Mouse (Mus musculus) heart, embryonic 13.5 days (tissue): Measurements from ENCODE around the gene Trp63. TPM values are rescaled to one million over a fixed set of nuclear protein-coding genes. Genes with fewer than 3 reads are reported as not detected.
A peak's percentile ranks its signal among the peaks of the same experiment; 100 is the strongest.

Experiments
- ATAC-seq: fragments of 200-750 bp; cut with Nextera tagmentation; 2 replicates; pipeline ENCODE4 v1.8.0; 2017; ENCODE audit warnings: moderate TSS enrichment; ENCODE audit not compliant: insufficient number of reproducible peaks, low FRiP score, low TSS enrichment; ENCODE audit errors: extremely low read depth
- H3K27ac ChIP-seq: fragments of 300-500 bp; sonication (generic); replicated peaks from 2 replicates; pipeline ENCODE4 v1.5.1; 2015; ENCODE audit warnings: moderate library complexity, mild to moderate bottlenecking, inconsistent platforms
- H3K27me3 ChIP-seq: fragments of 300-500 bp; sonication (generic); replicated peaks from 2 replicates; pipeline ENCODE4 v1.6.1; 2015; ENCODE audit warnings: mild to moderate bottlenecking, inconsistent platforms
- H3K36me3 ChIP-seq: fragments of 300-500 bp; sonication (generic); 2 replicates; pipeline ENCODE4 v1.6.1; 2015; ENCODE audit warnings: mild to moderate bottlenecking, inconsistent platforms
- H3K4me1 ChIP-seq: fragments of 300-500 bp; sonication (generic); 2 replicates; pipeline ENCODE4 v1.6.1; 2015; ENCODE audit warnings: inconsistent platforms
- H3K4me2 ChIP-seq: fragments of 300-500 bp; sonication (generic); 2 replicates; pipeline ENCODE4 v1.6.1; 2015; ENCODE audit warnings: inconsistent platforms, mild to moderate bottlenecking, moderate library complexity
- H3K4me3 ChIP-seq: fragments of 300-500 bp; sonication (generic); 2 replicates; pipeline ENCODE4 v1.5.1; 2015; ENCODE audit warnings: moderate library complexity, mild to moderate bottlenecking, inconsistent platforms
- H3K9ac ChIP-seq: fragments of 300-500 bp; sonication (generic); 2 replicates; pipeline ENCODE4 v1.6.1; 2015; ENCODE audit warnings: inconsistent platforms, mild to moderate bottlenecking, moderate library complexity
- H3K9me3 ChIP-seq: fragments of 300-500 bp; sonication (generic); 2 replicates; pipeline ENCODE4 v1.6.1; 2016; ENCODE audit warnings: inconsistent platforms
- WGBS: fragments of 180-500 bp; shearing (Covaris S2); methylation state at CpG from one replicate; pipeline ENCODE4 v1.1.7; 2015; ENCODE audit warnings: mixed read lengths; 5-methylcytosine and 5-hydroxymethylcytosine counted together
- polyA plus RNA-seq: library from polyadenylated mRNA; unstranded; fragments of >200 nt; fragmentation: Nextera tagmentation; extraction: Ambion mirVana; gene quantifications from 2 replicates; pipeline ENCODE4 v1.2.1, GENCODE M21; 2015

The Trp63 gene
- polyA plus RNA-seq, 1 experiment from 2014 or later, result 0.78 TPM

DNA sequence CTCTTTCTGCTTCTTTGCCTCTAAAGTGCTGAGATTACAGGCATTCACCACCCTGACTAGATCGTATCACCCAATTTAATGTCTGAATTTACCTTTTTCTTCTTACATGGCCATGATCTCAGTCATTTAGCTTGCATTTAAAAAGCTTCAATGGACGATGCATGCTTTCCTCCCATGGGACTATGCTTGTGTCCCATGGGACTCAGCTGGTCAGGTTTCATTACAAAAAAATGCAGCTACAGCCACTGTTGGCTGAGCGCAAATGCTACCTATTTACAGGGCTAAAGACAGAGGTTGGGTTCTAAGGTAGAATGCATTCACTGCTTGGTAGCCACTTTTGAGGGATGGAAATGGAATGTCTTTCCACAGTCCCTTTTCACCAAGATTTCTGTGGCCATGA is 32.2 kb downstream of the Trp63 start:
- Histone ChIP-seq H3K4me2 (no peak overlapping the region), H3K9me3 (no peaks in the 10 kb centered on the region), H3K27me3 (no peaks in the 10 kb centered on the region), H3K4me1 (no peaks in the 10 kb centered on the region), H3K36me3 (no peaks in the 10 kb centered on the region), H3K9ac (no peak overlapping the region), H3K4me3 (no peak overlapping the region), H3K27ac (no peak overlapping the region)
- ATAC-seq, result no peak
- 78% methylated on average over 3 of the region's 3 CpGs for WGBS

- H3K27ac ChIP-seq, result no peak overlapping the region
- H3K36me3 ChIP-seq, result no peaks in the 10 kb centered on the region
- H3K4me1 ChIP-seq, result no peaks in the 10 kb centered on the region
- no peak overlapping the region for H3K4me3 ChIP-seq
- no peak overlapping the region for H3K9ac ChIP-seq
- no peak for ATAC-seq
- H3K27me3 ChIP-seq, result no peaks in the 10 kb centered on the region
- whole genome bisulfite sequencing, result 58% methylated on average over 5 of the region's 5 CpGs
- H3K9me3 ChIP-seq, result no peaks in the 10 kb centered on the region
- no peak overlapping the region for H3K4me2 ChIP-seq
Measured at GRCm38 (mm10) chr16:25723131-25723530, 39.6 kb downstream of the Trp63 start.

DNA sequence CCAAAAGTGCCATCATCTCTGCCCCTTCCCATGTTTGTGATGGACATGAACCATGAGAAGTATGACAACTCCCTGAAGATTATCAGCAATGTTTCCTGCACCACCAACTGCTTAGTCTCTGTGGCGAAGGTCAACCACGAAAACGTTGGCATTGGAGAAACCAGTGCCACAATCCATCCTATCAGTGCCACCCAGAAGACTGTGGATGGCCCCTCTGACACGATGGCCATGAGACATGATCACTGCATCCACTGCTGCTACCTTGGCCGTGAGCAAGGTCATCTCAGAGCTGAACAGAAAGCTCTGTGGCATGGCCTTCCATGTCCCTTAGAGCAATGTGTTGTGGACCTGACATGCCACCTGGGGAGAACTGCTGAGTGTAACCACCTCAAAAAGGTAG is 43.4 kb downstream of the Trp63 start:
- H3K4me2 ChIP-seq, result no peak overlapping the region
- no peak overlapping the region for H3K4me3 ChIP-seq
- H3K9me3 ChIP-seq, result no peaks in the 10 kb centered on the region
- no peak overlapping the region for H3K9ac ChIP-seq
- H3K27me3 ChIP-seq, result no peaks in the 10 kb centered on the region
- no peaks in the 10 kb centered on the region for H3K36me3 ChIP-seq
- 77% methylated on average over 5 of the region's 5 CpGs for WGBS
- no peak for ATAC-seq
- H3K4me1 ChIP-seq, result no peaks in the 10 kb centered on the region
- H3K27ac ChIP-seq, result no peak overlapping the region

DNA sequence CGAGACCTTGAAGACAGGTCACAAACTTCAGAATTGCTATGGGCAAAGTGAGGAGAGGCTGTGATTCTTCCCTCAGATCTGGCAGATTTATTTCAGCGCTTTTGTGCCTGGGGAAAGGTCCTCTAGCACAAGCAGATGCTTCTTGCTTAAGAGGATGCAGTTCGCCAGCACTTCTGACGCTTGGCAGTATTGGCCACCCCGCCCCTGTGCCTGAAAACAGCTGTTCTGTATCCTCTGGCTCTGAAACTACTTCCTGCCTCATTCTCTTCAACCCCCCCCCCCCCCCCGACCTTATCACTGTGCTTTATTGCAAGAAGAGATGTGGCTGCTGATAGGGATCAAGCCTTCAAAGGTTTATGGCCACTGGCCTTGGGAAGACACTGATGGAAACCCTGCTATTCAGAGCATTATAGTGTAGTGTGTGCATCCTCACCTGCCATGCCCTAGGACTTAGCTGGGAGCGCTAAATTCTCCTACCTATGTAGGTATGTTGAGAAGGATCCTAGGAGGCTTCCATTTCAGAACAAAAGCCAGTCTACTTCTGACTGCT is 44.5 kb downstream of the Trp63 start:
- Histone ChIP-seq H3K9ac (no peak overlapping the region), H3K27ac (no peak overlapping the region), H3K4me3 (no peak overlapping the region), H3K4me1 (no peaks in the 10 kb centered on the region), H3K4me2 (no peak overlapping the region), H3K36me3 (no peaks in the 10 kb centered on the region), H3K9me3 (no peaks in the 10 kb centered on the region), H3K27me3 (no peaks in the 10 kb centered on the region)
- no peak for ATAC-seq
- WGBS, result 55% methylated on average over 7 of the region's 7 CpGs

GRCm38 (mm10) chr16:25736912-25737311 is 53.3 kb downstream of the Trp63 start:
- H3K4me1 ChIP-seq, result no peaks in the 10 kb centered on the region
- no peak overlapping the region for H3K27ac ChIP-seq
- H3K9ac ChIP-seq, result no peak overlapping the region
- no peak overlapping the region for H3K4me2 ChIP-seq
- ATAC-seq, result no peak
- no peaks in the 10 kb centered on the region for H3K27me3 ChIP-seq
- H3K9me3 ChIP-seq, result no peaks in the 10 kb centered on the region
- no peaks in the 10 kb centered on the region for H3K36me3 ChIP-seq
- H3K4me3 ChIP-seq, result no peak overlapping the region
- WGBS, result 68% methylated on average over 3 of the region's 3 CpGs

- H3K9ac ChIP-seq, result no peak overlapping the region
- ATAC-seq, result no peak
- no peaks in the 10 kb centered on the region for H3K9me3 ChIP-seq
- H3K27ac ChIP-seq, result no peak overlapping the region
- 66% methylated on average over 6 of the region's 6 CpGs for WGBS
- H3K4me1 ChIP-seq, result no peaks in the 10 kb centered on the region
- H3K4me3 ChIP-seq, result no peak overlapping the region
- no peaks in the 10 kb centered on the region for H3K36me3 ChIP-seq
- no peak overlapping the region for H3K4me2 ChIP-seq
- no peaks in the 10 kb centered on the region for H3K27me3 ChIP-seq
Measured at GRCm38 (mm10) chr16:25737623-25738050, 54.1 kb downstream of the Trp63 start.

DNA sequence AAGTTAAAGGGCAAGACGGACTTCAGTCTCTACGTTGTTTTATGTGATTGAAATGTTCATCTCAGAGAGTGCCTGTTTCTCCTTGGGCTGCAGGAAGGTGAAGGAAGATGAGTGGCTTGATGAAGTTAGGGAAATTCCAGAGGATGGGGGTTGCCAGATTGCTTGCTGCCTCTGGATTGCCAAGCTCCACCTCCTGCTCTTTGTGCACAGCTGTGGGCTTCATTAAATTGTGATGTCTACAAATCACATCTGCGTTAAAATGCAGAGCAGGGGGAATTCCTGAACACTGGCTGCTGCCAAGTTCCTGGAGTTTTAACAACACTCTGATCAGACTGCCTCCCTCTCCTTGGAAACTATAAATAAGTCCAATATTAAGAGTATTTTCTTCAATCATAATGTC is 63.2 kb downstream of the Trp63 start:
- WGBS, result 21% methylated on average over 3 of the region's 3 CpGs
- H3K36me3 ChIP-seq, result no peaks in the 10 kb centered on the region
- no peak overlapping the region for H3K27ac ChIP-seq
- no peak for ATAC-seq
- H3K9me3 ChIP-seq, result no peaks in the 10 kb centered on the region
- H3K9ac ChIP-seq, result no peak overlapping the region
- peaks cover 7% of the 10 kb centered on the region; the same call in 1 of the 2 replicates for H3K4me1 ChIP-seq
- H3K4me2 ChIP-seq, result 0 out of 2 replicates have a peak overlapping the region, but pooled peaks have one; percentile 13
- no peak overlapping the region for H3K4me3 ChIP-seq
- H3K27me3 ChIP-seq, result no peaks in the 10 kb centered on the region

GRCm38 (mm10) chr16:25751866-25752265 is 68.3 kb downstream of the Trp63 start:
- no peak overlapping the region for H3K4me2 ChIP-seq
- no peak overlapping the region for H3K9ac ChIP-seq
- H3K4me1 ChIP-seq, result peaks cover 3% of the 10 kb centered on the region; the same call in 1 of the 2 replicates
- ATAC-seq, result no peak
- no peaks in the 10 kb centered on the region for H3K36me3 ChIP-seq
- WGBS, result 80% methylated on average over 11 of the region's 11 CpGs
- H3K27ac ChIP-seq, result no peak overlapping the region
- H3K9me3 ChIP-seq, result no peaks in the 10 kb centered on the region
- no peaks in the 10 kb centered on the region for H3K27me3 ChIP-seq
- no peak overlapping the region for H3K4me3 ChIP-seq

DNA sequence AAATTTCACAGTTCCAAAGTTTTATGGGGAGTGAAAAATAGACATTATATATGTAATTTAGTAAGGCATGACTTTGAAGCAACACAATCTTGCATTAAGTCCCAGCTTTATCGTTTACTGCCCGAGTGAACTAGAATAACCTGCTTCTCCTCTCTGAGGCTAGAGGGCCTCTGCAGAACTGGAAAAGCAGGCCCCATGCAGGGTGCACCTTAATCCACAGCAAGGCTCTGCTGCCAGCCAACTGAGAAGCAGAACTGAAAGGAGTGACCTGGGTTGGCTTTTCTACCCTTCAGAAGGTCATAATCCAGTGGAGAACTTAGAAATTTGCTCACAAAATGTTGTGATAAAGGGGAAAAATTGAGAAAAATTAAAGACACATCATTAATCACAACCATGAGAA is 74.5 kb downstream of the Trp63 start:
- Histone ChIP-seq H3K27ac (no peak overlapping the region), H3K9me3 (no peaks in the 10 kb centered on the region; the same call in 1 of the 2 replicates), H3K4me1 (no peaks in the 10 kb centered on the region), H3K9ac (no peak overlapping the region), H3K4me3 (no peak overlapping the region), H3K36me3 (no peaks in the 10 kb centered on the region), H3K4me2 (no peak overlapping the region), H3K27me3 (no peaks in the 10 kb centered on the region)
- no peak for ATAC-seq
- 69% methylated on average over 2 of the region's 2 CpGs for WGBS

DNA sequence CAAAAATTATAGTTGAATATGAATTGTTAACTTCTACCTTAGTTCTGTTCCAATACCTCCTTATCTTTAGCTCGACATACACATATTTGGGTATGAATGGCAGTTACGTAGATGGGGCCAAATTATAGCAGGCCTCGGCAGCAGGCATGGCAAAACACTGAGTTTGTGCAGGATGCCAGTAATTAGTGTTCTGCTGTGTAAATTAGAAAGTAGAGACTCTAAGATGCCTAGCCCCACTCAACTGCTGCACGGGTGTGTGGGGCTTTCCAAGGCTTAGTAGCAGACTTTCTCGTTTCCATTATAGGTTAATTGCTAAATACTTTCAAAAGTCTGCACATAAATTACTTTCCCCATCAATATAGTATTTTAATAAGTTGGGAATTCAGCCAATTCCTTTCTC is 82.0 kb downstream of the Trp63 start:
- no peak for ATAC-seq
- Histone ChIP-seq H3K27me3 (no peaks in the 10 kb centered on the region), H3K9me3 (no peaks in the 10 kb centered on the region), H3K4me1 (no peaks in the 10 kb centered on the region), H3K36me3 (no peaks in the 10 kb centered on the region), H3K4me3 (no peak overlapping the region), H3K27ac (no peak overlapping the region), H3K9ac (no peak overlapping the region), H3K4me2 (no peak overlapping the region)
- WGBS, result 77% methylated on average over 5 of the region's 5 CpGs

GRCm38 (mm10) chr16:25774611-25775010 is 91.0 kb downstream of the Trp63 start:
- H3K4me2 ChIP-seq, result no peak overlapping the region
- no peak overlapping the region for H3K4me3 ChIP-seq
- no peaks in the 10 kb centered on the region for H3K9me3 ChIP-seq
- H3K9ac ChIP-seq, result no peak overlapping the region
- no peaks in the 10 kb centered on the region for H3K36me3 ChIP-seq
- H3K27ac ChIP-seq, result no peak overlapping the region
- WGBS, result 76% methylated on average over 7 of the region's 7 CpGs
- ATAC-seq, result no peak
- H3K27me3 ChIP-seq, result no peaks in the 10 kb centered on the region
- H3K4me1 ChIP-seq, result no peaks in the 10 kb centered on the region

- H3K4me1 ChIP-seq, result no peaks in the 10 kb centered on the region
- no peak overlapping the region for H3K4me3 ChIP-seq
- no peak for ATAC-seq
- H3K4me2 ChIP-seq, result no peak overlapping the region
- WGBS, result 50% methylated on average over 1 of the region's 1 CpGs
- no peaks in the 10 kb centered on the region for H3K36me3 ChIP-seq
- no peak overlapping the region for H3K27ac ChIP-seq
- H3K27me3 ChIP-seq, result no peaks in the 10 kb centered on the region
- no peak overlapping the region for H3K9ac ChIP-seq
- H3K9me3 ChIP-seq, result no peaks in the 10 kb centered on the region
Measured at GRCm38 (mm10) chr16:25777501-25777900, 93.9 kb downstream of the Trp63 start.
